Mouse (Mus musculus): ENCODE measurements around the gene Dock8. TPM values are rescaled to one million over a fixed set of nuclear protein-coding genes. Genes with fewer than 3 reads are reported as not detected.

Dock8 gene
- polyA plus RNA-seq, 1 experiment from 2014 or later: 1.3 TPM

GRCm38 (mm10) chr19:25055025-25055424 lies 55.7 kb downstream of the Dock8 start:
- no peaks in the 10 kb centered on the region for H3K9me3 ChIP-seq
- DNase-seq (ENCODE audit: extremely low spot score, low spot score): no peak
- no peak overlapping the region for H3K4me3 ChIP-seq
- H3K36me3 ChIP-seq (replicated peaks): no peaks in the 10 kb centered on the region
- WGBS: 93% methylated on average over 7 of the region's 7 CpGs
- peaks cover 3% of the 10 kb centered on the region for H3K4me1 ChIP-seq
- H3K27ac ChIP-seq: no peak overlapping the region
- no peaks in the 10 kb centered on the region for H3K27me3 ChIP-seq (ENCODE audit: poor library complexity, severe bottlenecking)

GRCm38 (mm10) chr19:25055559-25055958 lies 56.2 kb downstream of the Dock8 start:
- Histone ChIP-seq H3K27me3 (ENCODE audit: poor library complexity, severe bottlenecking) (no peaks in the 10 kb centered on the region), H3K4me1 (peaks cover 9% of the 10 kb centered on the region), H3K4me3 (no peak overlapping the region), H3K9me3 (no peaks in the 10 kb centered on the region), H3K36me3 (replicated peaks) (no peaks in the 10 kb centered on the region), H3K27ac (no peak overlapping the region)
- no peak for DNase-seq (ENCODE audit: extremely low spot score, low spot score)
- WGBS: 94% methylated on average over 7 of the region's 7 CpGs

GRCm38 (mm10) chr19:25056224-25056623 lies 56.9 kb downstream of the Dock8 start:
- Histone ChIP-seq H3K27ac (no peak overlapping the region), H3K9me3 (no peaks in the 10 kb centered on the region), H3K4me1 (peaks cover 15% of the 10 kb centered on the region), H3K36me3 (replicated peaks) (no peaks in the 10 kb centered on the region), H3K27me3 (ENCODE audit: poor library complexity, severe bottlenecking) (no peaks in the 10 kb centered on the region), H3K4me3 (no peak overlapping the region)
- WGBS: 89% methylated on average over 10 of the region's 10 CpGs
- no peak for DNase-seq (ENCODE audit: extremely low spot score, low spot score)

GRCm38 (mm10) chr19:25057826-25058225 lies 58.5 kb downstream of the Dock8 start:
- H3K36me3 ChIP-seq (replicated peaks): no peaks in the 10 kb centered on the region
- WGBS: 93% methylated on average over 8 of the region's 8 CpGs
- no peaks in the 10 kb centered on the region for H3K27me3 ChIP-seq (ENCODE audit: poor library complexity, severe bottlenecking)
- peaks cover 16% of the 10 kb centered on the region for H3K4me1 ChIP-seq
- H3K27ac ChIP-seq: no peak overlapping the region
- no peak for DNase-seq (ENCODE audit: extremely low spot score, low spot score)
- no peaks in the 10 kb centered on the region for H3K9me3 ChIP-seq
- H3K4me3 ChIP-seq: no peak overlapping the region

- no peaks in the 10 kb centered on the region for H3K9me3 ChIP-seq
- no peak for DNase-seq (ENCODE audit: extremely low spot score, low spot score)
- H3K27me3 ChIP-seq (ENCODE audit: poor library complexity, severe bottlenecking): no peaks in the 10 kb centered on the region
- H3K36me3 ChIP-seq (replicated peaks): no peaks in the 10 kb centered on the region
- WGBS: 53% methylated on average over 7 of the region's 7 CpGs
- peak overlapping the region; percentile 27; the same call in 1 of the 2 replicates for H3K4me3 ChIP-seq
- H3K27ac ChIP-seq: no peak overlapping the region
- H3K4me1 ChIP-seq: peaks cover 16% of the 10 kb centered on the region
Measured at GRCm38 (mm10) chr19:25059847-25060364, 60.6 kb downstream of the Dock8 start.

- Histone ChIP-seq H3K9me3 (no peaks in the 10 kb centered on the region), H3K36me3 (replicated peaks) (no peaks in the 10 kb centered on the region), H3K4me1 (peaks cover 16% of the 10 kb centered on the region), H3K27ac (peak overlapping the region; percentile 0; the same call in 1 of the 2 replicates), H3K4me3 (peak overlapping the region; percentile 27; the same call in 1 of the 2 replicates), H3K27me3 (ENCODE audit: poor library complexity, severe bottlenecking) (no peaks in the 10 kb centered on the region)
- DNase-seq (ENCODE audit: extremely low spot score, low spot score): peak; percentile 23
- WGBS: 25% methylated on average over 9 of the region's 9 CpGs
Measured at GRCm38 (mm10) chr19:25060375-25060774, 61.0 kb downstream of the Dock8 start.

GRCm38 (mm10) chr19:25062188-25062856 lies 63.0 kb downstream of the Dock8 start:
- DNase-seq (ENCODE audit: extremely low spot score, low spot score): no peak
- WGBS: 92% methylated on average over 9 of the region's 9 CpGs
- H3K36me3 ChIP-seq (replicated peaks): no peaks in the 10 kb centered on the region
- no peak overlapping the region for H3K4me3 ChIP-seq
- no peak overlapping the region for H3K27ac ChIP-seq
- H3K27me3 ChIP-seq (ENCODE audit: poor library complexity, severe bottlenecking): no peaks in the 10 kb centered on the region
- peaks cover 16% of the 10 kb centered on the region for H3K4me1 ChIP-seq
- no peaks in the 10 kb centered on the region for H3K9me3 ChIP-seq

- H3K4me3 ChIP-seq: no peak overlapping the region
- no peaks in the 10 kb centered on the region for H3K36me3 ChIP-seq (replicated peaks)
- 84% methylated on average over 2 of the region's 2 CpGs for WGBS
- DNase-seq (ENCODE audit: extremely low spot score, low spot score): no peak
- peaks cover 16% of the 10 kb centered on the region for H3K4me1 ChIP-seq
- no peak overlapping the region for H3K27ac ChIP-seq
- H3K27me3 ChIP-seq (ENCODE audit: poor library complexity, severe bottlenecking): no peaks in the 10 kb centered on the region
- no peaks in the 10 kb centered on the region for H3K9me3 ChIP-seq
Measured at GRCm38 (mm10) chr19:25062857-25063240, 63.5 kb downstream of the Dock8 start.

GRCm38 (mm10) chr19:25066229-25066628 lies 66.9 kb downstream of the Dock8 start:
- Histone ChIP-seq H3K36me3 (replicated peaks) (no peaks in the 10 kb centered on the region), H3K27me3 (ENCODE audit: poor library complexity, severe bottlenecking) (no peaks in the 10 kb centered on the region), H3K27ac (no peak overlapping the region), H3K4me3 (no peak overlapping the region), H3K9me3 (no peaks in the 10 kb centered on the region), H3K4me1 (peaks cover under 1% of the 10 kb centered on the region)
- DNase-seq (ENCODE audit: extremely low spot score, low spot score): no peak
- 90% methylated on average over 9 of the region's 9 CpGs for WGBS

GRCm38 (mm10) chr19:25068518-25068917 lies 69.2 kb downstream of the Dock8 start:
- Histone ChIP-seq H3K36me3 (replicated peaks) (no peaks in the 10 kb centered on the region), H3K4me1 (no peaks in the 10 kb centered on the region), H3K27ac (no peak overlapping the region), H3K9me3 (no peaks in the 10 kb centered on the region), H3K4me3 (no peak overlapping the region), H3K27me3 (ENCODE audit: poor library complexity, severe bottlenecking) (no peaks in the 10 kb centered on the region)
- WGBS: 90% methylated on average over 8 of the region's 8 CpGs
- no peak for DNase-seq (ENCODE audit: extremely low spot score, low spot score)

- WGBS: 94% methylated on average over 9 of the region's 9 CpGs
Measured at GRCm38 (mm10) chr19:25072521-25072920, 73.2 kb downstream of the Dock8 start.

GRCm38 (mm10) chr19:25074741-25075140 lies 75.4 kb downstream of the Dock8 start:
- Histone ChIP-seq H3K27ac (no peak overlapping the region), H3K9me3 (no peaks in the 10 kb centered on the region), H3K27me3 (ENCODE audit: poor library complexity, severe bottlenecking) (no peaks in the 10 kb centered on the region), H3K4me3 (no peak overlapping the region), H3K4me1 (0 out of 2 replicates have a peak, but pooled peaks cover 3% of the 10 kb centered on the region), H3K36me3 (replicated peaks) (no peaks in the 10 kb centered on the region)
- WGBS: 81% methylated on average over 6 of the region's 6 CpGs
- no peak for DNase-seq (ENCODE audit: extremely low spot score, low spot score)

More at GRCm38 (mm10) chr19:25072521-25072920, 73.2 kb downstream of the Dock8 start:
- Histone ChIP-seq H3K4me3 (no peak overlapping the region), H3K27me3 (ENCODE audit: poor library complexity, severe bottlenecking) (no peaks in the 10 kb centered on the region), H3K4me1 (no peaks in the 10 kb centered on the region), H3K9me3 (no peaks in the 10 kb centered on the region), H3K36me3 (replicated peaks) (no peaks in the 10 kb centered on the region), H3K27ac (no peak overlapping the region)
- DNase-seq (ENCODE audit: extremely low spot score, low spot score): no peak

- no peak for DNase-seq (ENCODE audit: extremely low spot score, low spot score)
- Histone ChIP-seq H3K27me3 (ENCODE audit: poor library complexity, severe bottlenecking) (no peaks in the 10 kb centered on the region), H3K27ac (no peak overlapping the region), H3K9me3 (no peaks in the 10 kb centered on the region), H3K4me3 (no peak overlapping the region), H3K36me3 (replicated peaks) (no peaks in the 10 kb centered on the region), H3K4me1 (0 out of 2 replicates have a peak, but pooled peaks cover 3% of the 10 kb centered on the region)
- WGBS: 78% methylated on average over 7 of the region's 7 CpGs
Measured at GRCm38 (mm10) chr19:25077636-25078035, 78.3 kb downstream of the Dock8 start.
